Mouse (Mus musculus) colon, adult 2 months (tissue): ENCODE results near the gene Fkbp7. TPM values are rescaled to one million over a fixed set of nuclear protein-coding genes. Genes with fewer than 3 reads are reported as not detected.

ENCODE experiments used
- polyA plus RNA-seq: library from polyadenylated mRNA; depleted of rRNA; stranded (reverse); fragments of >200 nt; gene quantifications from 2 replicates; pipeline ENCODE4 v1.2.3, GENCODE M21; 2012; rRNA removed

Gene Fkbp7
- polyA plus RNA-seq, result 1.1 and 1.4 TPM in 2 replicates

GRCm38 (mm10) chr2:76672966-76673392 lies at the start of gene Fkbp7:
TSS of gene Fkbp7 (minus strand) at chr2:76673116.

GRCm38 (mm10) chr2:76674725-76675427 lies 2.0 kb upstream of the Fkbp7 start, which contains the start of gene Plekha3:
TSS of gene Plekha3 (plus strand) at chr2:76675281.

GRCm38 (mm10) chr2:76647883-76648570 lies 24.9 kb downstream of the Fkbp7 start, which contains the start of the genes Prkra and Pjvk:
TSS of gene Prkra (minus strand) at chr2:76648015.
TSS of gene Pjvk (plus strand) at chr2:76648476.

Other genes starting within 250 kb of the Fkbp7 start
- 17.3 and 21.2 TPM in 2 replicates for gene Prkra, start 25.1 kb downstream of the Fkbp7 start, polyA plus RNA-seq
- not detected in 2 replicates for gene Pjvk, start 24.6 kb downstream of the Fkbp7 start, polyA plus RNA-seq
- gene Plekha3, start 2.2 kb upstream of the Fkbp7 start, polyA plus RNA-seq, result 18.2 and 21.8 TPM in 2 replicates